Mouse (Mus musculus) lung, embryonic 15.5 days (tissue): ENCODE measurements around the gene Wscd1. TPM values are rescaled to one million over a fixed set of nuclear protein-coding genes. Genes with fewer than 3 reads are reported as not detected.

Experiments used
- ATAC-seq: fragments of 200-750 bp; cut with Nextera tagmentation; 2 replicates; pipeline ENCODE4 v1.8.0; 2017; ENCODE audit warnings: moderate number of reproducible peaks, borderline replicate concordance; ENCODE audit not compliant: low FRiP score, low TSS enrichment; ENCODE audit errors: extremely low read depth
- H3K27ac ChIP-seq: fragments of 300-500 bp; sonication (generic); 2 replicates; pipeline ENCODE4 v1.5.1; 2015; ENCODE audit warnings: moderate library complexity, mild to moderate bottlenecking, inconsistent platforms
- H3K27me3 ChIP-seq: fragments of 300-500 bp; sonication (generic); 2 replicates; pipeline ENCODE4 v1.6.1; 2015; ENCODE audit warnings: inconsistent platforms
- H3K36me3 ChIP-seq: fragments of 300-500 bp; sonication (generic); 2 replicates; pipeline ENCODE4 v1.6.1; 2015; ENCODE audit warnings: inconsistent platforms
- H3K4me1 ChIP-seq: fragments of 300-500 bp; sonication (generic); 2 replicates; pipeline ENCODE4 v1.6.1; 2015; ENCODE audit warnings: inconsistent platforms
- H3K4me2 ChIP-seq: fragments of 300-500 bp; sonication (generic); 2 replicates; pipeline ENCODE4 v1.6.1; 2015; ENCODE audit warnings: inconsistent platforms, mild to moderate bottlenecking, moderate library complexity
- H3K4me3 ChIP-seq: fragments of 300-500 bp; sonication (generic); 2 replicates; pipeline ENCODE4 v1.5.1; 2015; ENCODE audit warnings: mild to moderate bottlenecking, inconsistent platforms
- H3K9ac ChIP-seq: fragments of 300-500 bp; sonication (generic); 2 replicates; pipeline ENCODE4 v1.6.1; 2015; ENCODE audit warnings: inconsistent platforms
- H3K9me3 ChIP-seq: fragments of 300-500 bp; sonication (generic); 2 replicates; pipeline ENCODE4 v1.6.1; 2016; ENCODE audit warnings: inconsistent platforms
- WGBS: fragments of 180-500 bp; shearing (Covaris S2); methylation state at CpG from one replicate; pipeline ENCODE4 v1.1.7; 2015; 5-methylcytosine and 5-hydroxymethylcytosine counted together
- polyA plus RNA-seq: library from polyadenylated mRNA; unstranded; fragments of >200 nt; fragmentation: Nextera tagmentation; extraction: Ambion mirVana; gene quantifications from 2 replicates; pipeline ENCODE4 v1.2.1, GENCODE M21; 2015

The Wscd1 gene
- 11.3 and 11.6 TPM in 2 replicates for polyA plus RNA-seq

DNA sequence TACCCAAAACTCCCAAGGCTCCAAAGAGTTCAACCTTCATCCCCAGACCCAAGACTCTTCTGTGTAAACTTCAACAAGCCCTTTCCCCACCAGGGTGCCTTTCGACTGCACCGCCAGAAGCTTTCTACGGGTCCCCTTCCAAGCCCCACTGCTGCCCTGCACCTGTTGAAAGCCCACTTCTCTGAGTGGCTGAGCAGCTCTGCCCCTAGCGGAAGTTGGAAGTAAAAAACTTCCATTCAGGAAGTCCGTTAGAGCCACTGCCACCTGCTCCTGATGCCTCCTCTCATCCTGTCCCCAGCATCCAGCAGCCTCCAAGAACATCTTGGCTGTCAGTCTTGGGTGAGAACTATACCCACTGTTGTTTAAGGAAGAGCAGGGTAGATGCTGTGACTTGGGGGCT, at the start of gene Wscd1:
TSS of gene Wscd1 (plus strand) at position 250 of the 400 bp plus-strand sequence.
- H3K27me3 ChIP-seq, result peaks cover 41% of the 10 kb centered on the region
- 12% methylated on average over 5 of the region's 5 CpGs for WGBS

DNA sequence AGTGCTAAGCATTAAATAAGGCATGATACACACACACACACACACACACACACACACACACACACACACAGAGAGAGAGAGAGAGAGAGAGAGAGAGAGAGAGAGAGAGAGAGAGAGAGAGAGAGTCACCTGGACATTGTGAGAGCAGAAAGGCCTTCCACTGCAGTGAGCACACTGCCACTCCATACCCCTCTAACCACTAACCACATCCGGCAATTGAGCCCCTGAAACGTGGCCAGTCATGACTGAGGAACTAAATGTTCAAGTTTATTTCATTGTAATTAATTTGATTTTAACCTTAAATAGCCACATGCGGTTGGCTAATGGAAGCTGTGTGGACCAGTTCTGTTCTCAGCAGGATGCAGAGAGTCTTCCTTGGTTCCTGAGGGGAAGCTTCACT, 21.7 kb upstream of the Wscd1 start:
- ATAC-seq, result no peak

More for the DNA sequence above, at the start of gene Wscd1:
- H3K4me3 ChIP-seq, result peak within 1 kb of the TSS; percentile 54
- H3K27ac ChIP-seq, result no peak within 1 kb of the TSS
- peak within 1 kb of the TSS; percentile 84 for H3K4me2 ChIP-seq
- H3K4me1 ChIP-seq, result 0 out of 2 replicates have a peak, but pooled peaks cover 8% of the 10 kb centered on the region
- H3K9me3 ChIP-seq, result no peaks in the 10 kb centered on the region
- H3K36me3 ChIP-seq, result no peaks in the 10 kb centered on the region
- H3K9ac ChIP-seq, result peak within 1 kb of the TSS; percentile 47; the same call in 1 of the 2 replicates
- ATAC-seq, result no peak

GRCm38 (mm10) chr11:71729287-71729686, 20.4 kb upstream of the Wscd1 start:
- ATAC-seq, result no peak
- Histone ChIP-seq H3K36me3 (no peaks in the 10 kb centered on the region), H3K27ac (no peak overlapping the region), H3K27me3 (no peaks in the 10 kb centered on the region), H3K4me2 (no peak overlapping the region), H3K4me1 (no peaks in the 10 kb centered on the region), H3K4me3 (no peak overlapping the region), H3K9ac (no peak overlapping the region), H3K9me3 (no peaks in the 10 kb centered on the region)
- WGBS, result 74% methylated on average over 3 of the region's 3 CpGs

More for the DNA sequence above, 21.7 kb upstream of the Wscd1 start:
- H3K27ac ChIP-seq, result no peak overlapping the region
- no peaks in the 10 kb centered on the region for H3K4me1 ChIP-seq
- H3K27me3 ChIP-seq, result no peaks in the 10 kb centered on the region
- H3K4me3 ChIP-seq, result no peak overlapping the region
- H3K36me3 ChIP-seq, result no peaks in the 10 kb centered on the region
- WGBS, result 63% methylated on average over 3 of the region's 3 CpGs
- H3K9me3 ChIP-seq, result no peaks in the 10 kb centered on the region
- no peak overlapping the region for H3K9ac ChIP-seq
- no peak overlapping the region for H3K4me2 ChIP-seq

- Histone ChIP-seq H3K36me3 (no peaks in the 10 kb centered on the region), H3K4me2 (no peak overlapping the region)
- 37% methylated on average over 4 of the region's 4 CpGs for WGBS
Observed at GRCm38 (mm10) chr11:71733771-71734170, 15.9 kb upstream of the Wscd1 start.

DNA sequence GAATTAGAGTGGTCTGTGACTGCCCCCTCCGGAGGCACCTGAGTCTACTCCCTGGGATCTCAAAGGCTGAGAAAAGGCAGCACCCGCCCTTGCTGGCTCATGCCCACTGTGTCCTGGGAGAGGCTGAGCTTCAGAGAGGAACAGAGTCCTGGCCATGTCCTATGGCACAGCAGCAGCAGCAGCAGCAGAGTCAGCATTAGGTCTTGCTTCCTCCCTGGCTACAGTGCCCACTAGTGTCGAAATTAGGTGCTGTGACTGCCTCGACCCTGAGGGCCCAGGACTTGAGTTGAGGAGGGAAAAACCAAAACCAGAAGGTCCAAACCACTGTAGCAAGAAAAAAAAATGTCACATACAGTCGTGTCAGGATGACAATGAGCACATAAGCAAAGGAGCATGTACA, 12.6 kb upstream of the Wscd1 start:
- Histone ChIP-seq H3K9ac (no peak overlapping the region), H3K27me3 (no peaks in the 10 kb centered on the region), H3K9me3 (no peaks in the 10 kb centered on the region), H3K4me3 (no peak overlapping the region), H3K27ac (no peak overlapping the region), H3K36me3 (no peaks in the 10 kb centered on the region), H3K4me2 (no peak overlapping the region), H3K4me1 (no peaks in the 10 kb centered on the region)
- WGBS, result 34% methylated on average over 5 of the region's 5 CpGs
- no peak for ATAC-seq

More at GRCm38 (mm10) chr11:71733771-71734170, 15.9 kb upstream of the Wscd1 start:
- no peaks in the 10 kb centered on the region for H3K4me1 ChIP-seq
- no peaks in the 10 kb centered on the region for H3K9me3 ChIP-seq
- no peak overlapping the region for H3K27ac ChIP-seq
- no peak overlapping the region for H3K4me3 ChIP-seq
- no peak for ATAC-seq
- H3K27me3 ChIP-seq, result no peaks in the 10 kb centered on the region
- H3K9ac ChIP-seq, result no peak overlapping the region

GRCm38 (mm10) chr11:71738501-71739045, 11.1 kb upstream of the Wscd1 start:
- H3K36me3 ChIP-seq, result no peaks in the 10 kb centered on the region
- 35% methylated on average over 2 of the region's 2 CpGs for WGBS
- no peak overlapping the region for H3K9ac ChIP-seq
- no peak overlapping the region for H3K4me3 ChIP-seq
- H3K27ac ChIP-seq, result no peak overlapping the region
- H3K4me2 ChIP-seq, result no peak overlapping the region
- no peaks in the 10 kb centered on the region for H3K4me1 ChIP-seq
- ATAC-seq, result no peak
- H3K27me3 ChIP-seq, result no peaks in the 10 kb centered on the region
- H3K9me3 ChIP-seq, result no peaks in the 10 kb centered on the region

DNA sequence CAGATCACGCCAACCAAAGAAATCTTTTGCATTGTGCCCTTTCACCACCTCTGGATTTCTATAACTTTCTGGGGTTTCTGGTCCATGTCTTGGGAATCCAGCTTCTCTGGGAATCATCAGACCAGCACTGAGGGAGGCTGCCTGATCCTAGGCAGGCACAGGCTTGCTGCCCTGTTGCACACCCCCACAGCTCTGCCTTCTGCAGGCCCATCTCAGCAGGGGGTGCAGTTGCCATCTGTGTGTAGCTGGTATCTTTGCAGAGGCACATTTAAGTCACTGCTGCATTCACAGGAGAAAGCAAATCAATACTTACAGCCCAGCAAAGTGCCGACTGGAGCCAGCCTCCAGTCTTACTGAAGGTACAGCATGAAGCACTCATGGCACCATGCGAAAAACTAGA, 3.8 kb upstream of the Wscd1 start:
- Histone ChIP-seq H3K9me3 (no peaks in the 10 kb centered on the region), H3K36me3 (no peaks in the 10 kb centered on the region), H3K9ac (no peak overlapping the region), H3K4me3 (no peak overlapping the region), H3K4me2 (no peak overlapping the region), H3K27me3 (peaks cover 15% of the 10 kb centered on the region), H3K27ac (no peak overlapping the region), H3K4me1 (no peaks in the 10 kb centered on the region)
- 86% methylated on average over 3 of the region's 3 CpGs for WGBS
- ATAC-seq, result no peak

DNA sequence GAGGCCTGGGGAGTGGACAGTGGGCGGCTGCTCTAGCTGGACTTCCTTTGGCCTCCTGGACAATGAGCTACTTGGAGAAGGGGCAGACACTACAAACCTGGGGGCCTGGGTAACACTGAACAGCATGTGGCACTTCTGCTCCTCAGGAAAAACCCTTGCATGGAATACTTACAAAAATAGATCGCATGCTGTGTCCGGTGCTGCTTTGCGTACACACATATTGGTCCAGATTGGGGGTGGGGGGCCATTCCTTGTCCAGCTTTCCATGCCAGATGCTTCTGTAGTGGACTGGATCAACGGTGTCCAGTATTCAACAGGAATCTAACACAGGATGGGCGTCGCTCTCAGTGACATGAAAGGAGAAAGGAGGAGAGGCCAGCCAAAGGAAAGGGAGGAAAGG, 2.0 kb upstream of the Wscd1 start:
- Histone ChIP-seq H3K9ac (no peak overlapping the region), H3K4me1 (0 out of 2 replicates have a peak, but pooled peaks cover 8% of the 10 kb centered on the region), H3K4me3 (no peak overlapping the region), H3K27ac (peak overlapping the region; percentile 39), H3K9me3 (no peaks in the 10 kb centered on the region), H3K36me3 (no peaks in the 10 kb centered on the region), H3K4me2 (no peak overlapping the region), H3K27me3 (peaks cover 34% of the 10 kb centered on the region)
- ATAC-seq, result no peak
- 61% methylated on average over 7 of the region's 7 CpGs for WGBS

DNA sequence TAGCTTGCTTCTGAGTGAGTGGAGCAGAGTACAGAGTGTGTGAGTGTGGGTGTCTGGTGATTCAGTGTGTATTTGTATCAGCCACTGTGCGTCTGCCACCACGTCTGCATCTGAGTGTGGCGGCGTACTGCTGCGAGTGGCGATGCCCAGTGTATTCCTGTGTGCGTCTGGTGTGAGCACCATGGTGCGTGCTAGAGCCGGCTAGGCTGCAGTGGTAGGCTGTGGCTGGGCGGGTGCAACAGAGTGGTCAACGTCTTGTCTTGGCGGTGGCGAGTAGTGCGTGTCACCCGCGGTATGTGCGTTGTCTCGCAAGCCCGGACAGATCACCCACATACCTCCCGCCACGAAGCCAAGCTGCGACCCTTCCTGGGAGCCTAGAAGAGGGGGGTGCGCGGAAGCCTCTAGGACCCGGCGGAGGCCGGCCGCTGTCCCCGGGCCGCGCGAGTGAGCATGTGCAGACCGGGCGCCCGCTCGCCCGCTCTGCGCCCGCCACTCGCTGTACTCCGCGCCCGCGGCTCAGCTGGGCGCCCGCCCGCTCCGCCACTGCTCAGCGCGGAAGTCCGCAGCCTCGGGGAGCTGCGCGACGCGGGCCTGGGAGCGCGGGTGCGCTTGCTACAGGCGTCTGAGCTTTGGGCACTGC, 934 bp downstream of the Wscd1 start:
- Histone ChIP-seq H3K9ac (peak overlapping the region; percentile 47), H3K4me2 (peak overlapping the region; percentile 84), H3K4me1 (0 out of 2 replicates have a peak, but pooled peaks cover 8% of the 10 kb centered on the region), H3K27me3 (peaks cover 41% of the 10 kb centered on the region), H3K9me3 (no peaks in the 10 kb centered on the region), H3K4me3 (peak overlapping the region; percentile 54), H3K27ac (no peak overlapping the region), H3K36me3 (no peaks in the 10 kb centered on the region)
- no peak for ATAC-seq
- 2% methylated on average over 46 of the region's 60 CpGs for WGBS

- no peaks in the 10 kb centered on the region for H3K9me3 ChIP-seq
- 0 out of 2 replicates have a peak, but pooled peaks cover 8% of the 10 kb centered on the region for H3K4me1 ChIP-seq
- no peak overlapping the region for H3K27ac ChIP-seq
- H3K27me3 ChIP-seq, result peaks cover 41% of the 10 kb centered on the region
- H3K36me3 ChIP-seq, result no peaks in the 10 kb centered on the region
- H3K9ac ChIP-seq, result peak overlapping the region; percentile 47
- H3K4me3 ChIP-seq, result peak overlapping the region; percentile 54
- peak overlapping the region; percentile 84 for H3K4me2 ChIP-seq
- WGBS, result 2% methylated on average over 41 of the region's 41 CpGs
- no peak for ATAC-seq
Observed at GRCm38 (mm10) chr11:71751174-71751611, 1.5 kb downstream of the Wscd1 start.

- no peaks in the 10 kb centered on the region for H3K9me3 ChIP-seq
- 0 out of 2 replicates have a peak, but pooled peaks cover 8% of the 10 kb centered on the region for H3K4me1 ChIP-seq
- H3K36me3 ChIP-seq, result no peaks in the 10 kb centered on the region
- ATAC-seq, result no peak
- peaks cover 41% of the 10 kb centered on the region for H3K27me3 ChIP-seq
- peak overlapping the region; percentile 84 for H3K4me2 ChIP-seq
- H3K27ac ChIP-seq, result no peak overlapping the region
- 33% methylated on average over 12 of the region's 12 CpGs for WGBS
- no peak overlapping the region for H3K9ac ChIP-seq
- H3K4me3 ChIP-seq, result peak overlapping the region; percentile 54
Observed at GRCm38 (mm10) chr11:71751689-71752088, 2.0 kb downstream of the Wscd1 start.

DNA sequence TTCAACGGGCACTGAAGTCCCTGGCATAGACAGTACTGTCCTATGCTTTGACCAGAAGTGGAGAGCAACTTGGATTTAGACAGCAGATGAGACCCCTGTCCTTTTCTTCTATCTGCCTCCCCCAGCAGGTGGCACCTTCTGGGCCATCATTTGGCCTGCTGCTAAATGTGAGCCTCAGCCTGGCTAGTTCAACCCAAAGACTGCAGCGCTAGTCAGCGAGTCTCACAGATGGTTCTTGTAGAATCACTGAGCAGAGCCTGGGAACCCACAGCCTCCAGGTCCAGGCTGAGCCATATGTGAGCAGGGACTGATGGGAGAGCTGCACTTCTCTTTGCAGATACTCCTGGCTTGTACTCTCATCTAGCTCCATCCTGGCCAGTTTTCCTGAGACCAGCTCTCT, 2.9 kb downstream of the Wscd1 start:
- H3K4me2 ChIP-seq, result no peak overlapping the region
- H3K9ac ChIP-seq, result no peak overlapping the region
- no peaks in the 10 kb centered on the region for H3K36me3 ChIP-seq
- 0 out of 2 replicates have a peak, but pooled peaks cover 8% of the 10 kb centered on the region for H3K4me1 ChIP-seq
- WGBS, result 85% methylated on average over 3 of the region's 3 CpGs
- H3K27me3 ChIP-seq, result peaks cover 41% of the 10 kb centered on the region
- no peaks in the 10 kb centered on the region for H3K9me3 ChIP-seq
- no peak overlapping the region for H3K4me3 ChIP-seq
- no peak overlapping the region for H3K27ac ChIP-seq
- no peak for ATAC-seq
